Mouse (Mus musculus): Measurements from ENCODE around the gene Xrn1.
"Not testable (repeated sequence)": the region's sequence is repeated elsewhere in the genome, so short reads cannot be mapped to it uniquely, and the experiment has no call there.

Gene Xrn1

GRCm38 (mm10) chr9:96051501-96051900 is 96.9 kb downstream of the Xrn1 start:
- no peak for DNase-seq (ENCODE audit: low read depth, low spot score)

GRCm38 (mm10) chr9:96054878-96055277 is 100.3 kb downstream of the Xrn1 start:
- no peak for DNase-seq (ENCODE audit: low read depth, low spot score)

GRCm38 (mm10) chr9:96056417-96057223 is 102.1 kb downstream of the Xrn1 start:
- DNase-seq (ENCODE audit: low read depth, low spot score), result no peak

GRCm38 (mm10) chr9:96063083-96063802 is 108.7 kb downstream of the Xrn1 start:
- no peak for DNase-seq (ENCODE audit: low read depth, low spot score)

- no peak for DNase-seq (ENCODE audit: low read depth, low spot score)
These were observed 109.4 kb downstream of the Xrn1 start for GRCm38 (mm10) chr9:96063803-96064475.

GRCm38 (mm10) chr9:96067507-96067906 is 112.9 kb downstream of the Xrn1 start:
- no peak for DNase-seq (ENCODE audit: low read depth, low spot score)

GRCm38 (mm10) chr9:96078752-96079315 is 124.3 kb downstream of the Xrn1 start:
- no peak for DNase-seq (ENCODE audit: low read depth, low spot score)

GRCm38 (mm10) chr9:96085293-96085692 is 130.7 kb downstream of the Xrn1 start:
- no peak for DNase-seq (ENCODE audit: low read depth, low spot score)

GRCm38 (mm10) chr9:96087671-96088070 is 133.1 kb downstream of the Xrn1 start:
- DNase-seq (ENCODE audit: low read depth, low spot score), result no peak

GRCm38 (mm10) chr9:96088456-96088855 is 133.9 kb downstream of the Xrn1 start:
- DNase-seq (ENCODE audit: low read depth, low spot score), result not testable (repeated sequence)

GRCm38 (mm10) chr9:96092637-96093036 is 138.1 kb downstream of the Xrn1 start:
- not testable (repeated sequence) for DNase-seq (ENCODE audit: low read depth, low spot score)

GRCm38 (mm10) chr9:96093221-96093620 is 138.7 kb downstream of the Xrn1 start:
- no peak for DNase-seq (ENCODE audit: low read depth, low spot score)

GRCm38 (mm10) chr9:96094341-96094740 is 139.8 kb downstream of the Xrn1 start:
- no peak for DNase-seq (ENCODE audit: low read depth, low spot score)

- no peak for DNase-seq (ENCODE audit: low read depth, low spot score)
These were observed 140.6 kb downstream of the Xrn1 start for GRCm38 (mm10) chr9:96095192-96095591.

GRCm38 (mm10) chr9:96102846-96103245 is 148.3 kb downstream of the Xrn1 start:
- DNase-seq (ENCODE audit: low read depth, low spot score), result no peak
